Mouse (Mus musculus) lung, postnatal 10 days (tissue): ENCODE measurements around the gene Nup62cl.

Source experiments
- DNase-seq: peaks from one replicate; pipeline ENCODE4 v3.0.0; 2021

The Nup62cl gene

GRCm38 (mm10) chrX:140062135-140062975, at the start of gene Nup62cl, which contains the start of gene Pih1h3b:
TSS of gene Nup62cl (minus strand) at chrX:140062712.
TSS of gene Pih1h3b (plus strand) at chrX:140062879.
- DNase-seq, result peak; percentile 62

DNA sequence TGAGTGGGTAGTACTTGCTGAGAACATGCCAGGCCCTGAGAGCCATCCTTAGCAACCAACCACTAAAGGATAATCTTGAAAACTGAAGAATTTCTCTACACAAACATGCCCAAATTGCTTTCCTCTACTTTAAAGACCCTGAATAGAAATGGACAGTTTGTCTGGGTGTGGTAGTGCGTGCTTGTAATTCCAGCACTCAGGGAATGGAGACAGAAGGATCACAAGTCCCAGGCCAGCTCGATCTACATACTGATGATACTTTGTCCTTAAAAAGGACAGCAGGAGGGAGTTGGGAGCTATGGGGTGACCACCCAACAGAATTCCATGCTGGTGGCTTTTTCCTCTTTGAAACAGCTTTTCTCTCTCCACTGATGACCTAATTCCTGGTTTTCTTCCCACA, 31.6 kb upstream of the Nup62cl start:
- no peak for DNase-seq

- DNase-seq, result no peak
These were observed 20.0 kb upstream of the Nup62cl start for GRCm38 (mm10) chrX:140082535-140082934.

- peak; percentile 1 for DNase-seq
These were observed 1.3 kb downstream of the Nup62cl start for GRCm38 (mm10) chrX:140060886-140061874.

DNA sequence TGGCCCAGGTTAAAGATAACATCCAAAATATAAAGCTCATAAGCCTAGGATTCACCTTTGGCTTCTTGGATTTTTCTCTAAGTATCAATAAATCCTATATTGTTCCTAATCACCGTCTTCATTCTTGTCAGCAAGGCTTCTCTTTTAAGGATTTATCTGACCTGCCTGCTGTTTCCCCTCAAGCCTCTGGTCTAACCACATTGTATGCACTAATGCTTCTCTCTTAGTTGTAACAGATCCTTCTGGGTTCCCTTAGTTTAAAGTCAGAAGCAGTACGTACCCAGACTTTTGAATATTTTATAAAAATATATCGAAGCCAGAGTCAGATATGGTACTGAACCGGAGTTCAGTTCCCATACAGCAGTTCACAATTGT, 63.8 kb downstream of the Nup62cl start:
- no peak for DNase-seq

DNA sequence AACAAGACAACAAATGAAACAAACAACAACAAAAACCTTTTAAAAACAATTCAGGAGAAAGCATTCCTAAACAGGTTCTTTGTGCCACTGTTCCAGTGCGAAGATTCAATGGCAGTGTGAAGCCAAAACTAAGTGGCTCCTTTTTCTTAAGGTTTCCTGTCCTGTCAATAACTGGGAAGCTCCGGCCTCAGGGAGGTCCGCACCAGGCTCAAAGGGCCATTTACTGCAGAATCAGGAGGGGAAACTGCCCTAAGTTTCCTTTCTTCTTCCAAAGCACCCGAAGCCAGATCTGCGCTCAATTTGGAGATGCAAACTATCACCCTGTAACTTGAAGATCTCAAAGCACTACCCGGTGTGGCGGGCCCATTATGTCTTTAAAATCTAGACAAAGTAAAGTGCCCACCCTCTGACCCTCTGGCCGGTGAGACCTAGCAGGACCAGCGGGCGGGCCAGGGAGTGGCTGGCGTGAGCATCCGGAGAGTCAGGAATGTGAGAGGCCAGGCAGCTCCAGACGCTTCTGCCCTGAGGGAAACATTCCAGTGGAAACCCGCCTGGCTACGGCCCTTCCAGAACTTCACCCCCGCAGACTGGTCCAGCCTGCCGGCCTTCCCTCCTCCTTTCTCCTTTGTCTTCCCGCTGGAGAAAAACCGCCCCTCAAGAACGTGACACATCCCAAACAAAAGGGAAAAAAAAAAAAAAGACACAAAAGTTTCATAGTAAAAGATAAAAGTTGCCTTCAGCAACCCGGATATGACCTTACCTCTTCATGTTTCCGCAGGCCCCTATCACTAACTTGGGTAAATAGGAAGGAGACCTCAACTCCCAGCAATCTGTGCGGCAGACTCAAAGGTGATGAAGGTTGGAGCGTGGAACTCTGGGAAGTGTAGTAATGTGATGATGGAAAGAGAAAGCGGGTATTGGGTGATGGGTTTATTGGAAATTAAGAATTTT, 64.5 kb downstream of the Nup62cl start, which contains the start of gene Rbm41:
TSS of gene Rbm41 (minus strand) at position 856 of the 951 bp plus-strand sequence.
- DNase-seq, result peak; percentile 64

GRCm38 (mm10) chrX:139982115-139982514, 80.4 kb downstream of the Nup62cl start:
- no peak for DNase-seq
